Mouse (Mus musculus) lung, postnatal 4 days (tissue): Measurements from ENCODE around the gene Wbp1l.
A peak's percentile ranks its signal among the peaks of the same experiment; 100 is the strongest.

ENCODE experiments used
- DNase-seq, 2 experiments: peaks; one replicate each; pipeline ENCODE4 v3.0.0; 2021

The Wbp1l gene

GRCm38 (mm10) chr19:46599375-46600256, 732 bp downstream of the Wbp1l start:
- DNase-seq = peak; percentile 26 to 40

- DNase-seq = no peak
Measured at GRCm38 (mm10) chr19:46600371-46600770, 1.5 kb downstream of the Wbp1l start.

GRCm38 (mm10) chr19:46601491-46601890, 2.6 kb downstream of the Wbp1l start:
- no peak for DNase-seq

- no peak for DNase-seq
Measured at GRCm38 (mm10) chr19:46602406-46602805, 3.5 kb downstream of the Wbp1l start.

- no peak for DNase-seq
Measured at GRCm38 (mm10) chr19:46606718-46607117, 7.8 kb downstream of the Wbp1l start.

- peak in 1 of 2 experiments; percentile 52 for DNase-seq
Measured at GRCm38 (mm10) chr19:46607424-46607823, 8.5 kb downstream of the Wbp1l start.

- DNase-seq = no peak
Measured at GRCm38 (mm10) chr19:46608158-46608557, 9.3 kb downstream of the Wbp1l start.

GRCm38 (mm10) chr19:46616378-46616777, 17.5 kb downstream of the Wbp1l start:
- DNase-seq = no peak

- no peak for DNase-seq
Measured at GRCm38 (mm10) chr19:46617361-46617760, 18.5 kb downstream of the Wbp1l start.

GRCm38 (mm10) chr19:46618322-46618721, 19.4 kb downstream of the Wbp1l start:
- peak; percentile 51 to 63 for DNase-seq

- DNase-seq = peak; percentile 25 to 46
Measured at GRCm38 (mm10) chr19:46619001-46619400, 20.1 kb downstream of the Wbp1l start.

GRCm38 (mm10) chr19:46619518-46619917, 20.6 kb downstream of the Wbp1l start:
- DNase-seq = no peak

GRCm38 (mm10) chr19:46620016-46620808, 21.3 kb downstream of the Wbp1l start:
- DNase-seq = no peak

GRCm38 (mm10) chr19:46621236-46622183, 22.6 kb downstream of the Wbp1l start:
- DNase-seq = no peak

GRCm38 (mm10) chr19:46622659-46623193, 23.8 kb downstream of the Wbp1l start:
- DNase-seq = no peak

GRCm38 (mm10) chr19:46623194-46623667, 24.3 kb downstream of the Wbp1l start:
- DNase-seq = peak; percentile 73 to 83

- DNase-seq = peak; percentile 74 to 82
Measured at GRCm38 (mm10) chr19:46623790-46624772, 25.2 kb downstream of the Wbp1l start.

GRCm38 (mm10) chr19:46625015-46625414, 26.1 kb downstream of the Wbp1l start:
- DNase-seq = no peak

GRCm38 (mm10) chr19:46625519-46625918, 26.6 kb downstream of the Wbp1l start:
- DNase-seq = no peak

GRCm38 (mm10) chr19:46628403-46628802, 29.5 kb downstream of the Wbp1l start:
- peak in 1 of 2 experiments; percentile 69 for DNase-seq

GRCm38 (mm10) chr19:46629807-46630206, 30.9 kb downstream of the Wbp1l start:
- DNase-seq = no peak
